Mouse (Mus musculus): ENCODE data around the gene Trpm1.

GRCm38 (mm10) chr7:64141301-64142032 is 12.2 kb upstream of the Trpm1 start:
- TF ChIP-seq CTCF (IDR thresholded peaks at IDR 0.05; ENCODE audit: low read depth) (no peak), EP300 (optimal IDR thresholded peaks at IDR 0.05) (no peak)

Data from stomach, postnatal 0 days (tissue).